Mouse (Mus musculus) kidney, adult 9 months (tissue): ENCODE results near the gene 1600014C23Rik.

ENCODE experiments used
- DNase-seq: peaks from one replicate; pipeline ENCODE4 v3.0.0; 2022

1600014C23Rik gene

GRCm38 (mm10) chr17:45723732-45724573, 9.7 kb downstream of the 1600014C23Rik start:
- DNase-seq: peak; percentile 79

- peak; percentile 79 for DNase-seq
Measured at GRCm38 (mm10) chr17:45718323-45718722, 15.3 kb downstream of the 1600014C23Rik start.

GRCm38 (mm10) chr17:45711525-45711924, 22.1 kb downstream of the 1600014C23Rik start:
- no peak for DNase-seq

DNA sequence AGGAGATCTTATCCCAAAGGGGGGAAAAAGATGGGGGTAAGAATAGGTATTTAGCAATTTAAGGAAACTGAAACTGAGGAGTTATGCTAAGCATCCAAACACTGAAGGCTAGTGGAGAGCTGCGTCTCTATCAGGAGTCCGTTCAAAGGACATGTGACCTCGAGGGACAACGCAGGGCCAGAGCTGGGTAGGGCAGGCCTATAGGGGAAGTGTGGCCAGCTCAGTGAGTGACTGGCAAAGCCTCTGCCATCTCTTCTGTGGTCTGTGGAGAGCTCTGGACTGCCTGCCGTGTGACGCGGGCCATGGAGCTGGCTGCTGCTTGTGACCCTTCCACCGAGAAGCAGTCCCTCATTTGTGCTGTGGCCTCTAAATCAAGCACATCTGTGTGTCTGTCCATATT, 23.2 kb downstream of the 1600014C23Rik start:
- no peak for DNase-seq

GRCm38 (mm10) chr17:45709829-45710228, 23.8 kb downstream of the 1600014C23Rik start:
- DNase-seq: no peak

- DNase-seq: no peak
Measured at GRCm38 (mm10) chr17:45708179-45708578, 25.5 kb downstream of the 1600014C23Rik start.

DNA sequence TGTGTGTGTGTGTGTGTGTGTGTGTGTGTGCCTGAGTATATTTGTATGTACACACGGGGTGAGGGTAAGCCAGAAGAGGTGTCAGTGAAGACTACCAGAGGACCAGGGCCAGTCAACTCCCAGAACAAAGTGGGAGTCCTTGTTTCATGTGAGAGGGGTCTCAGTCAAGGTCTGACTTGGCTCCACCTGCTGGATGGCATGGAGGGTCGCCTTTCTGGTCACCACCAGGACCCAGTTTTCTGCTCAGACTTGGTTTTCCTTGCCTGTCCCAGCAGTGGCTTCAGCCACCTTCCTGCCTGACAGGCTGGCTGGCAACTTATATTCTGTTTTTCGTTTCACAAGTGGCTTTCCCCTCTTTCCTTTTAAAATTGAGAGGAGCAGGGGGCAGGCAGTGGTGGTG, 26.3 kb downstream of the 1600014C23Rik start:
- no peak for DNase-seq

DNA sequence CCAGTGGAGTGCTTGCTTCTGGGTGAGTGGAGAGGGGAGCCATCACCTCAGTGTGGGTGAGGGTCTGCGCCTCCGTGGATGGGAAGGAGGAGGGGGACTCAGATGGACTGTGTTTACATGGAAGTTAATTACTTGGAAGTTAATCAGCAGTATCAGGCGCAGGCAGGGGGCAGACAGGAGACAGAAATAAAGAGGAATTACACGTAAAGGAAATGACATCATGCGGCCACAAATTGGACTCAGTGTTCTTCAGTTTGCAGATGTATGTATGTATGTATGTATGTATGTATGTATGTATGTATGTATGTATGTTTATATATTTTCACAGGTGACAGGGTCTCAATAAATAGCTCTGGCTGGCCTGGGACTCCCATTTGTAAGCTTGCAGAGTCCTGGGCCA, 26.8 kb downstream of the 1600014C23Rik start:
- DNase-seq: no peak

GRCm38 (mm10) chr17:45703187-45703586, 30.5 kb downstream of the 1600014C23Rik start:
- no peak for DNase-seq

DNA sequence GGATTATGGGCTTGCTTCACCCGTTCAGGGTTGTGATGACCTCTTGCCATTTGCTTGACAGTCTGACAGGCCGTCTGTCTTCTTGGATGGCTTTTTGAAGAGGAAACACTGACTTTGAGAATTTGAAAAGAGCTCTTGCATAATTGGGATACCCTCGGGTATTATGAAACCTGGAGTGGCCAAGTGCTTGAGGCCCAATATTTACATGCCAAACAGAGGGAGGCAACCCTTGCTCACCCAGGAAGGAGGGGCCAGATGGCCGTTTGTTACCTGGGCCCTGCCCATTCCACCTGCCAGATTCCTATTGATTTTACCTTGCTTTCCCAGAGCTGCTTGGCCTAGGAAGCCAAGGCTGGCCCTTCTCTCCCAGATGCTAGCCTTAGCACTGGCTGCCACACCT, 31.4 kb downstream of the 1600014C23Rik start:
- no peak for DNase-seq

DNA sequence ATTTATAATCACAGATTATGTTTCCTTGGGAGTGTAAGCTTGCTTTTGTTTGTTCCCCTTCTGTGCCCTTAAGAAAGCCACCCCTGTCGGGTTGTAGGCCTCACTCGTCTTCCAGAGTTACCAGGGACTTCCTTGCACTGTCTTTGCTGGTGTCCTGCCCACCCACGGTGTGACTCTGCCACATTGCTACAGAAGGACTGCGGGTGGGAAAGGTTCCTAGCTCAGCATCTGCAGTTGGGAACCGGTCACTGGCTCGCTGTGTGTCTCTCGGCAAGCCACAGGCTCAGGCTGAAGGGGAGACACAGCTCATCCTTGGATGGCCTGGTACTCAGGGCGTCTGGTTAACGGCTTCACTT, 32.4 kb downstream of the 1600014C23Rik start:
- DNase-seq: no peak

DNA sequence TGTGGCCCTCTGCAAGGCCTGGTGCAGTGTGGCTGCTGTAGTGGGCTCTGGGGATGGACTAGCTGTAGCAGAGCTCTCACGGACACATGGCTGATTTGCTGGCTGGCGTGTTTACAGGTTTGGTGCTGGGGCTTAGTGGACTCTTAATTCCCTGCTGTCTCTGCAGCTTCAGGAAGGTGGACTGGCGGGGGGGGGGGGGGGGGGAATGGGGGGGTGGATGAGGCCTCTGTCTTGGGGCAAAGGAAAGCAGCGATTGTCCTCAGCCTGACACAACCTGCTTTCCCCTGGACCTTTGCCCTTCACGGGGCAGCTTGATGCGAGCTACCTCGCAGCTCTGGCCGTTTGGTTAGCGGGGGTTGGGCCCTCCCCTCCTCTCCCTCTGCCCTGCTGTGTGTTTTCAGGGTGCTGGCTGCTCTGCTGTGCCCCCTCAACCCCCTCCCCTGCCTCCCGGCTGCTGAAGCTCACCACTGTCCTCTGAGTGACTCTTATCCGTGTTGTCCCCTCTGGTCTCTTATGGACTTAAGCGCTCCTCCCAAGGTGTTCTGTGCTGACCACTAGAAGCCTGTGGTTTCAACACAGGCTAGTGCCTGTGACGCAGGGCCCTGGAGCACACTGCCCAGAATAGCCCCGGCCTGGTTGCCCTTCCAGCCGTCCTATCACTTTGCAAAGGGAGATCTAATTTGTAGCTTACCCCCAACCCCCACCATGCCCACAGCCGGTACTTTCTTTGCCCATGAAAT, 33.0 kb downstream of the 1600014C23Rik start:
- DNase-seq: no peak

GRCm38 (mm10) chr17:45699039-45699740, 34.5 kb downstream of the 1600014C23Rik start:
- DNase-seq: no peak

DNA sequence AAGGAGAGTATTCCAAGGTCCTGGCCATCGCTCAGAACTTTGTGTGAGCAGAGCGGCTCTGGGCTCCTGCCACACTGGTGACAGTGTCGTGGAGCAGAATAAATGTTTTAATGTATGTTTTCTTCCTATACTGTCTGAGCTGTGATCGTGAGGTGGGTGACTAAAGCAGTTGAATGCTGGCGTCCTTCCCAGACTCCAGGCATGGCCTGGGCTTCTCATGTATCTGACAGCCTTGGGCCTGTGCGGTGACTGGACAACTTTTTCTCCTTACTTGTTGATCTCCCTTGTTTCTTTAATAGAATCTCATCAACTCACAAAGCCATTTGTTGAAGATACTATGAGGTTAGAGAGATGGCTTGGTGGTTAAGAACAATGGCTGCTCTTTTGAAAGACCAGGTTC, 35.3 kb downstream of the 1600014C23Rik start:
- no peak for DNase-seq

DNA sequence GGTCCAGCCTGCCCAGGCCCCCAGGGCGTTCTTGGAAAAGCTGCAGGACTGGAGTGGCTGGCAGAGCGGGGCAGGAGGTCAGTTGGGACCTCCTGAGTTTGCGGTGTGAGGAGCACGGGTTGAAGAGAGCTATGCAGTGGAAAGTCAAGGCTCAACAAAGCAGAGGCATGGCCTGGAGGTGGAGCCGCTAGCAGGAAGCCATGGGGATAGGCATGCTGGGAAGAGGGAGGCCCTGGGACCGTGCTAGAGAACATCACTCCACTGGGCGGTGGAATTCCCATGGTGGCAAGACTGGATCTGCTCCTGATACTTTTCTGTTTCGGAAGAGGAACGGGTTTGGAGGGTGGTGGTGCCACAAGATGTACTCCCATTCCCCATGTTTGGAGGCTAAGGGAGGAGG, 36.7 kb downstream of the 1600014C23Rik start:
- DNase-seq: no peak

DNA sequence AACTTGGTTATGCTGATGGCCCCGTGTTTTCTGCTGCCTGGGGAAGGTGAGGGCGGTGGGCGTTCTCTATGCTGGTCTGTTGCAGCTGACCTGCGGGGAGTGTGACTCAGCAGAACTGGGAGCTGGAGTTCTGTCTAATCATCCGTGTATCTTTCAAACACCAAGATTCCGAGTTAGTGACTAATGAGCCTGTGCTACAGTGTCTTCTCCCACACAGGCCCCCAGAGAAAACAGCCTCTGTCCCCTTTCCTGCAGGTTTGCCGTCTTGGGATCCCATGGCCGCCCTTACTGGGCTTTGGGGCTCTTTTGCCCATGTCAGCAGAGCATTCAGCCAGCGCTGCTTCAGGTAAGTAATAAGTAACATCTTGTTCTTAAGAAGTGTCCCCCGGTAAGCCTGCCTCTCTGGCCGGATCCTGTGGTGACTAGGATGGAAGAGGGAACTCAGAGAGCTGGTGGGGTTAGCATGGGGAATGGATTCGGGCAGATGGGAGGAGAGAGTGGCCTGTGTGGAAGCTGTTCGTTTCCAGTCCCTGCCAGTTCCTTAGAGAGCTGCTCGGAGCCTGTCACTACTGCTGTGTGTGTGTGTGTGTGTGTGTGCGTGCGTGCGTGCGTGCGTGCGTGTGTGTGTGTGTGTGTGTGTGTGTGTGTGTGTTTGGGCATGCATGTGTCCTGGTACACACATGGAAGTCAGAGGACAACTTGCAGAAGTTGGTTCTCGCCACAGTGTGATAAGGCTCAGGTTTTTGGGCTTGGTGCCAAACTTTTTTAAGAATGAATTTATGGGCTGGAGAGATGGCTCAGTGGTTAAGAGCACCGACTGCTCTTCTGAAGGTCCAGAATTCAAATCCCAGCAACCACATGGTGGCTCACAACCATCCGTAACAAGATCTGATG, 38.2 kb downstream of the 1600014C23Rik start:
- peak; percentile 65 for DNase-seq

DNA sequence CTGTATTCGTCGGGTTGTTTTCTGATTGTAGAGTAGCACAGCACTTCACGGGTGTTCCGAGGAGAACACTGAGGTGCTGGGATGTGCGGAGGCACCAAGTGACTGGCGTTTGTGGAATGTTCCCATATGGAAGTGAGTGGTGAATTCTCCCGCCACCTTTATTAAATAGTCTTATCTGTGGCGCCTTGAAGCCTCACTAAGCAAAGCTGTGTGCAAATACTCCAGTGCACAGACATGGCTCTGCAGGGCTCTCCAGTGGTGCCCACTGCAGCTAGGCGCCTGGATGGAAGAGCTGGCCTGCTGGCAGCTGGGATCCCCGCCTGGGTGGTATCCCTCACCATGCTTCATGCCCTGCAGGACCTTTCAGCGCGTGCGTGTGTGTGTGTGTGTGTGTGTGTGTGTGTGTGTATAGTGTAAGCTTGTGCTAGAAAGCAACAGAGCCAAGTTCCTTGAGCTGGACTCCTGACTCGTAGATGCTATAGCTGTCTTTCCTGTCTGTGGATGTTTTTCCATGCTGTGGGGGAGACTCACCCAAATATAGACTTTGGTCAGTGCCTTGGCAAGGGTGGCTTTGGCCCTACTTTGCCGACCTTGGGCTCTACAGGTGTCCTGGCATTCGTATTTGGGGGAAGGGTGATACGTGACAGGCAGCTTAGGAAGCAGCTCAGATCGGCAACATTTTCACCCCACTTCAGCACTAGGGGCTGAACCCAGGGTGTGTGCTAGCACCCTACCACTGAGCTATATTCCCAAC, 39.7 kb downstream of the 1600014C23Rik start:
- DNase-seq: peak; percentile 46

- no peak for DNase-seq
Measured at GRCm38 (mm10) chr17:45692159-45692558, 41.5 kb downstream of the 1600014C23Rik start.

DNA sequence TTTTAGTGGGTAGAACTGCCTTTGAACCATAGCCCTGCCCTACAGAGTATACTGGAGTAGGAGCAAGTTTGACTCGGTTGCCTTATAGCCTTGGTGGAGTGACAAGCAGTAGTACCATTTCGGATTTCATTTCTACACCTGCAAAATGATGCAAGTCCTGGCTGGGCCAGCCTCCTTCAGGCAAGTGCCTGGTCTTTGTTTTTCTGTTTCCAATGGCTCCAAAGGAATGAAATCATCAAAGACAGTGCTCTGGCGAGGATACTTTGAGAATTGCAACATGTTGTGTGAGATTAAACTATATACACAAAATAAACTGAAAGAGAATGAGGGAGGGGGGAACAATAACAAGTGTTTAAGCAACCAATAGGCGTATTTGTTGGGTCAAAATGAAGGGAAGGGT, 43.6 kb downstream of the 1600014C23Rik start:
- no peak for DNase-seq

DNA sequence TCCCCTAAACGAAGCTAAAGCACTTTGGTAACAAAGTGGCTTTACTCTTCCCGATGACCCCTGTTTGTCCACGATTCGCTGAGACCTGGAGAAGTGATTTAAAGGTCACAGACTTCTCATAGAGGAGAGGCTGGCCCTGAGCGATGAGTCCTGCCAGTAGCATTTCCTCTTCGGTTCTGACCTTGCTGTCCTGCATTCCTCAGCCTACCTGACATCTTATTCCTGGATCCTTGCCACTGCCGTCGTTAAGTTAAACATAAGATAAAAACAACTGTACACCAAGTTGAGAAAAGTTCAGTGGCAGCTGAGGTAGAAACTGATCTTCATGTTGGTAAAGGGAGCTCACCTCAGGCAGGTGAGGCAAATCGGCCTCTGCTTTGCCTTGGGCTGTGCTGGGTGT, 44.5 kb downstream of the 1600014C23Rik start:
- DNase-seq: no peak

GRCm38 (mm10) chr17:45686716-45687115, 46.9 kb downstream of the 1600014C23Rik start, which contains the start of gene Tmem63b:
Tmem63b (minus strand) TSS chr17:45686905.
- no peak for DNase-seq
